Mouse (Mus musculus) kidney, adult 9 months (tissue): ENCODE measurements around the gene Slc7a12.

ENCODE experiments used
- DNase-seq: peaks from one replicate; pipeline ENCODE4 v3.0.0; 2022

Gene Slc7a12

DNA sequence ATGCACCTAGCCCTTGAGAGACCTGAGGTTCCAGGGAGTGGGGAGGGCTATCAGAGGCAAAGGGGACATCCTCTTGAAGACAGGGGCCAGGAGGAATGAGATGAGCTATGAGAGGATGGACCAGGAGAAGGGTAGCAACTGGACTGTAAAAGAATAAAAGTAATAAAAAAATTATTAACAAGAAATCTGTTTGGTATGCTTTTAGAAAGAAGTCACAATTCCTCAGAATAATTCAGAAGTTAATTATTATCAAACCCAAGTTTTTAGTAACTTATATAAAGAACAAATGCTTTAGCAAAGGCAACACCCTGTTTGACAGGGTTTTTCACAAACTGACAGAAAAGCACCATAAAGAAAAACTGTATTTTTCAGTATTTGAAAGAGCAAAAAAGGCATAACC lies at the start of gene Slc7a12:
Gene Slc7a12 (plus strand): TSS at position 301 of the 400 bp plus-strand sequence.
- DNase-seq = no peak

DNA sequence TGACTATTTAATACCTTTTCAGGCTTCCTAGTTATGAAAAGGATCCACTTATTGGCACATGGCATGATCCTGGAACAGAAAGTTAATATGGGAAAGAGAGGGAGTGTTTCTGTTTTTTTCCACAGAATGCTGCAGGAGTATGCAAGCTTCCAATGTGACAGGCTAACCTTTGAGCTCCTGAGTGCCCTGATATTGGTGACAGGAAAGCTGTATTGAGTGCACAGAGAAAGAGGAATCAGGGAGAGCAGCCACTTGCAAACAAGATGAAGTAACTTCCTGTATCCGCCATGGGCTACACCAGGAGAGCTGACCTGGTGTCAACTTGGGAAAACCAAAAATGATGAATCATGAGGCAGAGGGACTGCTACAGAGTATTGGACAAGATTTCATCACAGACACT lies 48.1 kb upstream of the Slc7a12 start:
- peak; percentile 20 for DNase-seq

DNA sequence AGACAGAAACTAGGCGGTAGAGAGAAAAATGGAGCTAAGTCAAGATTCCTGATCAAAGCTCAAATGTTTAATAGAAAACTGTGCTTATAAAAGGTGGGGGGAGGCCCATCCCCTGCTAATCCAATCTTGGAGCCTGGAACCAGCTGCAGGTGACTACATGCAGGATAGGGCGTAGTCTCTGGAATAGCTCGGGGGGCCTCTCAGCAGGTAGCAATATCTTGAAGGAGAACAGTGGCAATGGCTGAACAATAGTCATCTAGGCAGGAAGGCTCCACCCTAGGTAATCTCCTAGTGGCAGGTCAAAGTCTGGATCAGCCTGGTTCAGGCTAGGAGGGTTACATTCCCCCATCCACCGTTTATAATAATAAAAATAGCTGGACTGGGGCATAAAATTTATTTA lies 34.5 kb upstream of the Slc7a12 start:
- no peak for DNase-seq

DNA sequence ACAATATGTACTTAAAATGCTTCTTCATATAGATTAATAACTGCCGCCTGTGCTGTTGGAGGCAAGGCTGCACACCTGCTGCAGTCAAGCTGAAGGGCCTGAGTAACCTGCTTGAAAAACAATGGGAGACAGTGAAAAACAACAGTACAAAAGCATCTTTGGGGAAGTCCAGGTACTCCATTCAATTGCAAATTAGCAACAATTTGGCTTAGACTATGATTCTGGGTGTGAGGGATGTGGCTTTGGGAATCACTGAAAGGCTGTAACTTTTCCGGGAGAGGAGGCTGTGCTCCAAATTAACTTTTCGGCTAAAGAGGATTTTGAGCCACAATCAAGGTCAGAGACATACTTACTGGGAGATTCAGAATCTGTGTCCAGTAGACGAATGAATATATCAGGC lies 33.8 kb upstream of the Slc7a12 start:
- DNase-seq = no peak
